Mouse (Mus musculus): ENCODE measurements around the gene Adam19. TPM values are rescaled to one million over a fixed set of nuclear protein-coding genes. Genes with fewer than 3 reads are reported as not detected.
A peak's percentile ranks its signal among the peaks of the same experiment; 100 is the strongest.

Gene Adam19
- polyA plus RNA-seq, 1 experiment from 2014 or later = 21.3 TPM

GRCm38 (mm10) chr11:46084568-46084967 is 28.8 kb downstream of the Adam19 start:
- Histone ChIP-seq H3K4me1 (replicated peaks; ENCODE audit: control insufficient read depth, insufficient read depth, low read length) (peaks cover 18% of the 10 kb centered on the region), H3K9ac (ENCODE audit: low read length) (no peak overlapping the region), H3K27me3 (replicated peaks; ENCODE audit: control insufficient read depth, insufficient read depth, low read length) (no peaks in the 10 kb centered on the region), H3K4me2 (ENCODE audit: low read length) (no peak overlapping the region), H3K36me3 (ENCODE audit: control insufficient read depth, insufficient read depth, low read length) (0 out of 2 replicates have a peak, but pooled peaks cover 6% of the 10 kb centered on the region), H3K27ac (ENCODE audit: low read depth) (peak overlapping the region; percentile 14; the same call in 1 of the 2 replicates), H3K9me3 (ENCODE audit: control insufficient read depth, low read length) (no peaks in the 10 kb centered on the region), H3K4me3 (ENCODE audit: low read depth, low read length) (no peak overlapping the region)
- 82% methylated on average over 3 of the region's 3 CpGs for WGBS
- ATAC-seq (replicated peaks; ENCODE audit: low FRiP score, low TSS enrichment, low read depth) (no peak), DNase-seq (ENCODE audit: low spot score) (no peak)

- H3K4me3 ChIP-seq (ENCODE audit: low read depth, low read length) = no peak overlapping the region
- H3K9ac ChIP-seq (ENCODE audit: low read length) = no peak overlapping the region
- peak overlapping the region; percentile 66; the same call in 1 of the 2 replicates for H3K27ac ChIP-seq (ENCODE audit: low read depth)
- H3K27me3 ChIP-seq (replicated peaks; ENCODE audit: control insufficient read depth, insufficient read depth, low read length) = no peaks in the 10 kb centered on the region
- DNase-seq (ENCODE audit: low spot score) = no peak
- no peak overlapping the region for H3K4me2 ChIP-seq (ENCODE audit: low read length)
- no peaks in the 10 kb centered on the region for H3K9me3 ChIP-seq (ENCODE audit: control insufficient read depth, low read length)
- H3K36me3 ChIP-seq (ENCODE audit: control insufficient read depth, insufficient read depth, low read length) = 0 out of 2 replicates have a peak, but pooled peaks cover 6% of the 10 kb centered on the region
- no peak for ATAC-seq (replicated peaks; ENCODE audit: low FRiP score, low TSS enrichment, low read depth)
- 89% methylated on average over 10 of the region's 10 CpGs for WGBS
- peaks cover 21% of the 10 kb centered on the region for H3K4me1 ChIP-seq (replicated peaks; ENCODE audit: control insufficient read depth, insufficient read depth, low read length)
These were observed 29.8 kb downstream of the Adam19 start for GRCm38 (mm10) chr11:46085398-46086163.

GRCm38 (mm10) chr11:46086446-46086845 is 30.7 kb downstream of the Adam19 start:
- WGBS = 91% methylated on average over 3 of the region's 3 CpGs
- Histone ChIP-seq H3K4me1 (replicated peaks; ENCODE audit: control insufficient read depth, insufficient read depth, low read length) (peaks cover 29% of the 10 kb centered on the region), H3K27me3 (replicated peaks; ENCODE audit: control insufficient read depth, insufficient read depth, low read length) (no peaks in the 10 kb centered on the region), H3K27ac (ENCODE audit: low read depth) (peak overlapping the region; percentile 66), H3K9ac (ENCODE audit: low read length) (no peak overlapping the region), H3K4me2 (ENCODE audit: low read length) (no peak overlapping the region), H3K4me3 (ENCODE audit: low read depth, low read length) (no peak overlapping the region), H3K9me3 (ENCODE audit: control insufficient read depth, low read length) (no peaks in the 10 kb centered on the region), H3K36me3 (ENCODE audit: control insufficient read depth, insufficient read depth, low read length) (0 out of 2 replicates have a peak, but pooled peaks cover 6% of the 10 kb centered on the region)
- no peak for ATAC-seq (replicated peaks; ENCODE audit: low FRiP score, low TSS enrichment, low read depth)
- no peak for DNase-seq (ENCODE audit: low spot score)

GRCm38 (mm10) chr11:46089081-46089713 is 33.4 kb downstream of the Adam19 start:
- peaks cover 30% of the 10 kb centered on the region for H3K4me1 ChIP-seq (replicated peaks; ENCODE audit: control insufficient read depth, insufficient read depth, low read length)
- ATAC-seq (replicated peaks; ENCODE audit: low FRiP score, low TSS enrichment, low read depth) = peak; percentile 44; the same call in 1 of the 2 replicates
- WGBS = 65% methylated on average over 4 of the region's 4 CpGs
- H3K9ac ChIP-seq (ENCODE audit: low read length) = no peak overlapping the region
- 0 out of 2 replicates have a peak, but pooled peaks cover 6% of the 10 kb centered on the region for H3K36me3 ChIP-seq (ENCODE audit: control insufficient read depth, insufficient read depth, low read length)
- no peak overlapping the region for H3K4me3 ChIP-seq (ENCODE audit: low read depth, low read length)
- no peaks in the 10 kb centered on the region for H3K27me3 ChIP-seq (replicated peaks; ENCODE audit: control insufficient read depth, insufficient read depth, low read length)
- H3K27ac ChIP-seq (ENCODE audit: low read depth) = peak overlapping the region; percentile 60
- no peaks in the 10 kb centered on the region for H3K9me3 ChIP-seq (ENCODE audit: control insufficient read depth, low read length)
- no peak for DNase-seq (ENCODE audit: low spot score)
- H3K4me2 ChIP-seq (ENCODE audit: low read length) = no peak overlapping the region

GRCm38 (mm10) chr11:46090036-46090725 is 34.4 kb downstream of the Adam19 start:
- no peak overlapping the region for H3K4me2 ChIP-seq (ENCODE audit: low read length)
- ATAC-seq (replicated peaks; ENCODE audit: low FRiP score, low TSS enrichment, low read depth) (no peak), DNase-seq (ENCODE audit: low spot score) (no peak)
- H3K36me3 ChIP-seq (ENCODE audit: control insufficient read depth, insufficient read depth, low read length) = peaks cover 16% of the 10 kb centered on the region
- H3K4me3 ChIP-seq (ENCODE audit: low read depth, low read length) = no peak overlapping the region
- H3K4me1 ChIP-seq (replicated peaks; ENCODE audit: control insufficient read depth, insufficient read depth, low read length) = peaks cover 30% of the 10 kb centered on the region
- no peaks in the 10 kb centered on the region for H3K27me3 ChIP-seq (replicated peaks; ENCODE audit: control insufficient read depth, insufficient read depth, low read length)
- WGBS = 90% methylated on average over 10 of the region's 10 CpGs
- no peak overlapping the region for H3K9ac ChIP-seq (ENCODE audit: low read length)
- H3K9me3 ChIP-seq (ENCODE audit: control insufficient read depth, low read length) = no peaks in the 10 kb centered on the region
- H3K27ac ChIP-seq (ENCODE audit: low read depth) = peak overlapping the region; percentile 51; the same call in 1 of the 2 replicates

- ATAC-seq (replicated peaks; ENCODE audit: low FRiP score, low TSS enrichment, low read depth) (no peak), DNase-seq (ENCODE audit: low spot score) (no peak)
- H3K4me2 ChIP-seq (ENCODE audit: low read length) = no peak overlapping the region
- H3K27ac ChIP-seq (ENCODE audit: low read depth) = peak overlapping the region; percentile 51; the same call in 1 of the 2 replicates
- H3K4me3 ChIP-seq (ENCODE audit: low read depth, low read length) = no peak overlapping the region
- no peaks in the 10 kb centered on the region for H3K9me3 ChIP-seq (ENCODE audit: control insufficient read depth, low read length)
- H3K4me1 ChIP-seq (replicated peaks; ENCODE audit: control insufficient read depth, insufficient read depth, low read length) = peaks cover 30% of the 10 kb centered on the region
- H3K27me3 ChIP-seq (replicated peaks; ENCODE audit: control insufficient read depth, insufficient read depth, low read length) = no peaks in the 10 kb centered on the region
- peaks cover 19% of the 10 kb centered on the region for H3K36me3 ChIP-seq (ENCODE audit: control insufficient read depth, insufficient read depth, low read length)
- no peak overlapping the region for H3K9ac ChIP-seq (ENCODE audit: low read length)
- 31% methylated on average over 10 of the region's 10 CpGs for WGBS
These were observed 35.3 kb downstream of the Adam19 start for GRCm38 (mm10) chr11:46090951-46091667.

- peaks cover 23% of the 10 kb centered on the region for H3K4me1 ChIP-seq (replicated peaks; ENCODE audit: control insufficient read depth, insufficient read depth, low read length)
- H3K27me3 ChIP-seq (replicated peaks; ENCODE audit: control insufficient read depth, insufficient read depth, low read length) = no peaks in the 10 kb centered on the region
- DNase-seq (ENCODE audit: low spot score) (no peak), ATAC-seq (replicated peaks; ENCODE audit: low FRiP score, low TSS enrichment, low read depth) (no peak)
- H3K9me3 ChIP-seq (ENCODE audit: control insufficient read depth, low read length) = no peaks in the 10 kb centered on the region
- H3K27ac ChIP-seq (ENCODE audit: low read depth) = no peak overlapping the region
- peaks cover 22% of the 10 kb centered on the region for H3K36me3 ChIP-seq (ENCODE audit: control insufficient read depth, insufficient read depth, low read length)
- no peak overlapping the region for H3K4me3 ChIP-seq (ENCODE audit: low read depth, low read length)
- H3K4me2 ChIP-seq (ENCODE audit: low read length) = no peak overlapping the region
- 71% methylated on average over 4 of the region's 4 CpGs for WGBS
- no peak overlapping the region for H3K9ac ChIP-seq (ENCODE audit: low read length)
These were observed 36.3 kb downstream of the Adam19 start for GRCm38 (mm10) chr11:46092121-46092520.

All from intestine, embryonic 14.5 days (tissue).